Mouse (Mus musculus) kidney, adult 8-10 months (tissue): Measurements from ENCODE around the gene Farp1.
"Not testable (repeated sequence)": the region's sequence is repeated elsewhere in the genome, so short reads cannot be mapped to it uniquely, and the experiment has no call there.

Experiments
- DNase-seq, 2 experiments: peaks; one replicate each; pipeline ENCODE4 v3.0.0; 2022

Gene Farp1

GRCm38 (mm10) chr14:121107707-121108285 lies 72.8 kb downstream of the Farp1 start:
- DNase-seq: no peak

DNA sequence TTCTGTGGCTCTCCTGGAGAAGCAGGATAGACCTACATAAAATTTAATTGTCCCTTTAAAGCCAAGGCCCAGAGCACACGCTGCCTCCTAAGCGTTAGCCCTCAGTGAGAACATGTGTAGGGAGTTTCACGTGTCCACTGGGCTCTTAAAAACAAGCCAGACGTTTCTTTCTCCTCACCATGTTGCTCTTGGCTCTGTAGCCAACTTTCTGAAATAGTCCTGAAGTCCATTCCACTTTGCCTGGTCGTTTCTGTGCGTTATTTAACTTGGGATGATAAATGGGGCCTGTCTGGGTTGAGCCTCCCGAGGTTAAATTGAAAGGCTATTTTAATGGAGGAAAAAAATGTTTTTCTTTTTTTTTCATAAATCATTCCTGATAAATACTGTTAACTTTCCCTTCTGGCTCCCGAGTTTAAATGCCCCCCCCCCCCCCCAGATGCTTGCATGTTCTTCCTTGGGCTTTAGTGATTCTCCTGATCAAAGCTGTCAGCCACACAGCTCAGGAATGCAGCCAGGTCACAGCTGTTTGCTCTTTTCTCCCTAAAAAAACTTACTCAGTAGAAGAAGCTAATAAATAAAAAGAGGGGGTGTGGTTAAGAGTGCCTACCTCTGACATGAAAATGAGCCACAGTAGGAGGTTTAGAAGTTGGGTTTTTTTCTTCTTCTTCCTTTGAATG lies 73.6 kb downstream of the Farp1 start:
- DNase-seq: peak; percentile 59 to 78

DNA sequence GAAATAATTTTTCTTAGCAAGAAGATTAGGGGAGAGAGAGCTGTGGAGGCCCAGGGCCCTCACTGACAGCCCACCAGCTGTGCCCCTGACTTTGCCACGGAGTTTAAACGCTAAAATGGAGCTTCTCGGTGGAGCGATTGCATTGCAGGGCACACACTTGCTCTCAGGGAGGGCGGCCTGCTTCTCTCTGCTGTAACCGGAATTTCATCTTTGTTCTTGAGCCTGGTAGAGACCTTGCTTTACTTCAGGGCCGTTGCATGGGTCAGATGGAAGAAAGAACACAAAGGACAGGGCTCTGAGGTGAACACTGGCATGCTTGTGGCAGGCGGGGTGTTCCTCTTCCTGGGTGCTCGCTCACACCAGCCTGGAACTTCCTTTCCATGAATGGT lies 74.1 kb downstream of the Farp1 start:
- no peak for DNase-seq

GRCm38 (mm10) chr14:121110492-121111267 lies 75.7 kb downstream of the Farp1 start:
- no peak for DNase-seq

- DNase-seq: no peak
These were observed 77.1 kb downstream of the Farp1 start for GRCm38 (mm10) chr14:121112061-121112460.

- peak; percentile 69 to 74 for DNase-seq
These were observed 78.8 kb downstream of the Farp1 start for GRCm38 (mm10) chr14:121113785-121114184.

GRCm38 (mm10) chr14:121116696-121117095 lies 81.7 kb downstream of the Farp1 start:
- peak; percentile 63 to 74 for DNase-seq

GRCm38 (mm10) chr14:121118860-121119259 lies 83.9 kb downstream of the Farp1 start:
- DNase-seq: no peak

GRCm38 (mm10) chr14:121121664-121122063 lies 86.7 kb downstream of the Farp1 start:
- DNase-seq: no peak

GRCm38 (mm10) chr14:121122852-121123251 lies 87.9 kb downstream of the Farp1 start:
- DNase-seq: no peak

DNA sequence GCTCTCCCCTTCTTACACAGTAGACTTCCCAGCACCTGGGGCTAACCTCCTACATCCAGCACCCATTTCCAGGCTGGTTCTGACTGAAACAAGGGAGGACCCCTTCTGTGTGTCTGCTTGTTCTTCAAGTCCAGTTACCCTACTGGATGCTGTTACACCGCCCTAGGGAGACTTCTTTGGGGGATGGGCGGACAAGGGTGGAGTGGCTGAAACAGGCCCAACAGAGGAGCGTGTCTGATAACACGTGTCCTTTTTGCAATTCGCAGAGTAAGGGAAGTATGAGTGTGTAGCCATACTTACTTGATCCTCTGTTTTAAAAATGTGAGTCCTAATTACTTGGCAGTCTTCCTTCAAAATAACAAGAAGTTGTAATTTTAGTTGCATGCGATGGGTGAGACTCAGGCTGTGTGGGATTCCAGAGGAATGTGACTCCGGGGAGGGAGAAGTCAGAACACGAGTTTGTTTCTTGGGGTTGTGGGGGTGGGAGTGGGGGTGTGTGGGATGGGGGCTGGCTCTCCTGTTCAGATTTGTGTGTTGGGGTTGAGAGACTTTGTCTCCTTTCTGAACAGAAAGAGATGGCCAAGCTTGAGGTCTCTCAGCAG lies 89.5 kb downstream of the Farp1 start:
- no peak for DNase-seq

DNA sequence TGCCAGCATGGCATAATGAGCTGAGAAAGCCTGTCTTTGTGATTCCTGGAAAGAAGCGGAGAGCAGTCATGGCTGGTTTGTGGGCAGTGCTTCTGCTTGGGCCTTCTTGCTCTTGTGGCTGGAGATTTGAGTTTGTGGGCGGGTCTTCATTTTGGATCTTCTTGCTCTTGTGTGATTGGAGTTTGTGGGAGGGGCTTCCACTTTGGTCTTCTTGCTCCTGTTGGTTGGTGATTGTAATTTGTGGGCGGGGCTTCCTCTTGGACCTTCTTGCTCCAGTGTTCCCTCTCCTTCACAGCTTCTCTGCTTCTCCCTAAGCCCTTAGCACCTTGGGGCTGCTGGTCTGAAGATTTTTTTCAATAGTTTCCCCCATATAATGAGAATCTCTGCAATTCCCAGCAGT lies 90.7 kb downstream of the Farp1 start:
- no peak for DNase-seq

GRCm38 (mm10) chr14:121126291-121126690 lies 91.3 kb downstream of the Farp1 start:
- no peak for DNase-seq

- peak in 1 of 2 experiments; percentile 45 for DNase-seq
These were observed 94.1 kb downstream of the Farp1 start for GRCm38 (mm10) chr14:121128858-121129800.

- DNase-seq: not testable (repeated sequence)
These were observed 95.4 kb downstream of the Farp1 start for GRCm38 (mm10) chr14:121130351-121130750.

DNA sequence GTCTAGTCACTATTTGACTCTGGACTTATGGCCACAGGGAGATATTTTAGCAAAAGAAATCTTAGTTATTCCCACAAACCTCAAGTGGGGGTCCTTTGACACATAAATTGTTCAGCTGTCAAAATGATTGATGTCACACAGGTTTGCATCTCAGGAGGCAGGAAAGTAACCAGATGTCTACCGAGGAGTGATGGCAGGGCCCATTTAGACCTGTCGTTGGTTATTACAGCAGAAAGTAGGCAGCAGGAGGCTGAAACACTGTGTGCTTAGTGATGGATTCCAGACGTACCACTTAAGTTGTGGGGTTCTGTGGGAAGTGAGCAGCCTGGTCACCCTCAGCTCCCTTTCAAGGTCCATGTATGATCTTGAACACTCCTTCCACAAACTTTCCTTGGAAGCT lies 99.4 kb downstream of the Farp1 start:
- DNase-seq: no peak

DNA sequence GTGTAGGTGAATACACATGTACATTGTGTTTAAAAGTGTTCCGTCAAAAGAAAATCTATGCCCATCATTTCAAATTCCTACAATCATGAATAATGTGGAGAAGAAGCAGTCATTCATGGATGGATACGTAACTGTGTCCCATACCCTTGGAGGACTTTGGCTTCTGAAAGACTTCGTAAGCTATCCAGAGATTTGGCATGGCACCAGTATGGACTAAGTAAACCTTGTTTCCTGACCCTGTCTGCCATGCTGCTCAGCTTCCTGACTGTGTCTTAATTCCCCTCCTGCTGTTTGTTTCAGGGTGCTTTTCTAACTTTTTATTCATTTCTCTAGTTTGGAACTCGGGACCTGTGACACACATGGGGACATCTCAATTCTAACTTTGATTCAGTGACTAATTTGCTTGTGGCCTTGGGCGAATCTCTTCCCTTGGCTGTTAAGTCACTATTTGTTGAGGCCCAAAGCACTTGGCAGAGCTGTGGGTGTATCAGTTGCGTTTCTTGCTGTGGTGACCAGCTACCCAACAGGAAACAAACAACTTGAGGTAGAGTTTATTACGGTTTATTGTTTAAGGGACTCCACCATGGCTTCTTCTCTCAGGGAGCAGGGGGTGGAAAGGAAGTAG lies 108.9 kb downstream of the Farp1 start:
- DNase-seq: peak in 1 of 2 experiments; percentile 68

- no peak for DNase-seq
These were observed 109.5 kb downstream of the Farp1 start for GRCm38 (mm10) chr14:121144496-121144895.

DNA sequence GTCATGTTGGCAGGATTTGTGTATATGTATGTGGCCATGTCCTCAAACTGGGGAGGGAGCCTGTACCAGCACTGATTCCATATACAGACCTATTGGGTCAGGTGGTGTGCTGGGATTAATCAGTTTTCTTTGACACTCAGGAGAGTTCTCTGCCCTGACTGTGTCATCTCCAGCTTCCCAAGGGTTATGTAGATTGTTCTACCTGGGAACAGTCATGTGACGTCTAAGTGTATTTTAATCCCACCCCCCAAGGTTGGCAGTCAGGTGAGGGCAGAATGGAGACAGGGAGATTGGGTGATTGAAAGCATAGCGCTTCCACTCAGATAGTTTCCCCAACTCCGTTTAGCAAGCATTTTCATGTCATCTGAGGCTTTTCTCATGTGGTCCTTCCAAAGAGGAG lies 110.3 kb downstream of the Farp1 start:
- DNase-seq: peak; percentile 45 to 47

- peak; percentile 90 to 92 for DNase-seq
These were observed 110.7 kb downstream of the Farp1 start for GRCm38 (mm10) chr14:121145698-121146097.

DNA sequence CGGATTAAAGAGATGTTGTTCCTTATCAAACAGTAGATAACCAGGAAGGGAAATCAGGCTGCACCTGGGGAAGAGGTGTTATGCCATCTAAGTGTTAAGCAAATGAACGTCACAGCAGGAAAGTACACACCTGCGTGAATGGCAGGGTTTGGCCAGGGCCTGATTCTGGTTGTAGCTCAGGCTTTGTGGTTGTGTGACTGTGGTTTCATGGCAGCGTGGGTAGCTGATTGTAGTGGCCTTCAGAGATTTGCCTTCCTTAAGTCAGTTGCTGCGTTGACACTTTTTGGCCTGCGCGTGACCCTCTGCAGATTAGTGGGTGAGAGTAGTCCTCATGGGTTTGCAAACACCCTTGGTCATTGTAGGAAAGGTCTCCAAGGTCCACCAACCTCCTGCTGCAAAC lies 111.2 kb downstream of the Farp1 start:
- peak; percentile 71 to 72 for DNase-seq

DNA sequence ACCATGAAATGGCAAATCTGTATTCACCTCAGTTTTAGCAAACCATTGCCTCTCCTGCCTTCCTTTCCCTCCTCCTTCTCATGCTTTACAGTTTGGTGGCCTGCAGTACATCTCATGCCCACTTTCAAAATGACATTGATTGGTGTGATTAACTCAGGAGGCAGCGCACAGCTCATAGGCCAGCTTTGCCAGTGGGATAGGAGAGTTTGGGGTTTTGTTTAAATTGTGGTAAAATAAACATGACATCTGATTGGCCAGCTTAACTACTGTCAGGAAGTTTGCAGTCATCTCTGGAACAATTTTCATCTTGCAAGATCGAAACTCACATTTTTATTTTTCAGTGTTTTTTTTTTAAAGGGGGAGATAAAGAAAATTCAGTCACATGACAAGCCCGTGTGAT lies 112.0 kb downstream of the Farp1 start:
- no peak for DNase-seq
